12 mouse cellular contexts compared by ENCODE assay signal in the genomic region with DNA sequence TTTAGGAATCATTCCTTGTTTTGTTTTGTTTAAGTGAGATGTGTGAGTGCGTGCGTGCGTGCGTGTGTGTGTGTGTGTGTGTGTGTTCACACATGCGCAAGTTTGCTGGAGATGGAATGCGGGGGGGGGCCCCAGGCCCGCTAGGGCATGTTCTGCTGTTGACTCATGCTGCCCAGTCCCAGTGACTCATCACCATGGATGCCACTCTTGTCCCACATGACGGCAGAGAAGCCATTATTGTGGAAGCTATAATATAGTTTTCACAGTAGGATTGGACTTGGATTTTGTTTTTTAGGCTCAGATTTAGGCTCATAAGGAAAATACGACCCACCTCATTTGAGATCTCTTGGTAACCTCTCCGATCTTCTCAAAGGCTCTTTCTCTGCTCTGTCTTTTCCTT. TPM values are rescaled to one million over a fixed set of nuclear protein-coding genes. Genes with fewer than 3 reads are reported as not detected.
DNase-seq lines count a peak whose midpoint lies in the region.
"Had no signal": no experiment of that assay in that cellular context is flagged by ENCODE, and none has a peak within 500 bp of the region (broad histone marks: within the 10 kb centered on the region; RNA-seq: fewer than 3 reads in every experiment).

No protein-coding gene starts in this region.

- peak; percentile 33 to 51 for DNase-seq in adrenal gland, adult (ENCODE audit: inconsistent age in 2 of 2, low spot score in 1 of 2)
- DNase-seq in adrenal gland, adult 8-10 months = no peak
- DNase-seq in kidney, postnatal 14 days = peak; percentile 20
- DNase-seq in kidney, adult 11 months = no peak
- DNase-seq in NIH3T3 (ENCODE audit: low read depth) = peak; percentile 73
- peak; percentile 46 to 62 for DNase-seq in lung, postnatal 4 days
- no peak for DNase-seq in embryo, embryonic 10.5 days (ENCODE audit: low spot score)
- DNase-seq in right cerebral cortex, postnatal 36 days (ENCODE audit: low spot score in 2 of 2) = no peak
- DNase-seq: cerebellum, postnatal 10 days; liver, postnatal 0 days; right cerebral cortex, postnatal 14 days had no signal

RNA-seq across cellular contexts. Expression of gene Gpr156, which starts 24.0 kb away (rescaled TPM):
- total RNA-seq in adrenal gland, adult 8-10 months (2022) = under 1 TPM; 0.09 to 0.65 (median 0.29) TPM
- total RNA-seq: granulocyte monocyte progenitor cell, adult 5-6 weeks had no signal

Comparison
In these comparisons a context has a peak if more than half of its experiments do, and no peak if none do; other contexts are left out.
1. DNase-seq: peak in adrenal gland, adult (2 of 2), kidney, postnatal 14 days (single experiment), NIH3T3 (single experiment) and lung, postnatal 4 days (2 of 2); none in adrenal gland, adult 8-10 months (single experiment), kidney, adult 11 months (single experiment), embryo, embryonic 10.5 days (single experiment) and right cerebral cortex, postnatal 36 days (0 of 2).